Mouse (Mus musculus) kidney, embryonic 14.5 days (tissue): ENCODE measurements around the gene Tent2. TPM values are rescaled to one million over a fixed set of nuclear protein-coding genes. Genes with fewer than 3 reads are reported as not detected.

Source experiments
- ATAC-seq: fragments of 200-750 bp; cut with Nextera tagmentation; 2 replicates; pipeline ENCODE4 v1.8.0; 2017; ENCODE audit warnings: moderate number of reproducible peaks, mild to moderate bottlenecking, moderate TSS enrichment, moderate library complexity; ENCODE audit not compliant: low FRiP score, low TSS enrichment
- H3K27ac ChIP-seq: fragments of 300-500 bp; sonication (generic); 2 replicates; pipeline ENCODE4 v1.5.1; 2014; ENCODE audit warnings: low read depth, mild to moderate bottlenecking, low read length, moderate library complexity, mixed read lengths
- H3K27me3 ChIP-seq: fragments of 300-500 bp; sonication (generic); 2 replicates; pipeline ENCODE4 v1.6.1; 2014; ENCODE audit warnings: mild to moderate bottlenecking, low read length; ENCODE audit not compliant: control insufficient read depth, insufficient read depth
- H3K36me3 ChIP-seq: fragments of 300-500 bp; sonication (generic); 2 replicates; pipeline ENCODE4 v1.6.1; 2014; ENCODE audit warnings: low read length, mixed read lengths; ENCODE audit not compliant: control insufficient read depth, insufficient read depth
- H3K4me1 ChIP-seq: fragments of 300-500 bp; sonication (generic); 2 replicates; pipeline ENCODE4 v1.6.1; 2014; ENCODE audit warnings: low read length, mixed read lengths; ENCODE audit not compliant: control insufficient read depth, insufficient read depth
- H3K4me2 ChIP-seq: fragments of 300-500 bp; sonication (generic); replicated peaks from 2 replicates; pipeline ENCODE4 v1.6.1; 2014; ENCODE audit warnings: low read depth, mild to moderate bottlenecking, low read length
- H3K4me3 ChIP-seq: fragments of 300-500 bp; sonication (generic); 2 replicates; pipeline ENCODE4 v1.5.1; 2014; ENCODE audit warnings: mild to moderate bottlenecking, low read length
- H3K9ac ChIP-seq: fragments of 300-500 bp; sonication (generic); 2 replicates; pipeline ENCODE4 v1.6.1; 2014; ENCODE audit warnings: low read depth, mild to moderate bottlenecking, low read length, moderate library complexity
- H3K9me3 ChIP-seq: fragments of 300-500 bp; sonication (generic); 2 replicates; pipeline ENCODE4 v1.6.1; 2016; ENCODE audit warnings: low read length; ENCODE audit not compliant: control insufficient read depth
- WGBS: fragments of 180-500 bp; shearing (Covaris S2); extraction: QIAGEN DNeasy Blood & Tissue Kit; methylation state at CpG from one replicate; pipeline ENCODE4 v1.1.7; 2014; 5-methylcytosine and 5-hydroxymethylcytosine counted together
- polyA plus RNA-seq: library from polyadenylated mRNA; unstranded; fragments of >200 nt; fragmentation: Nextera tagmentation; extraction: Ambion mirVana; gene quantifications from 2 replicates; pipeline ENCODE4 v1.2.1, GENCODE M21; 2014

The Tent2 gene
- polyA plus RNA-seq, 1 experiment from 2014 or later, result 86.3 TPM

- 64% methylated on average over 2 of the region's 2 CpGs for WGBS
These were observed 56.7 kb downstream of the Tent2 start for GRCm38 (mm10) chr13:93135501-93135900.

DNA sequence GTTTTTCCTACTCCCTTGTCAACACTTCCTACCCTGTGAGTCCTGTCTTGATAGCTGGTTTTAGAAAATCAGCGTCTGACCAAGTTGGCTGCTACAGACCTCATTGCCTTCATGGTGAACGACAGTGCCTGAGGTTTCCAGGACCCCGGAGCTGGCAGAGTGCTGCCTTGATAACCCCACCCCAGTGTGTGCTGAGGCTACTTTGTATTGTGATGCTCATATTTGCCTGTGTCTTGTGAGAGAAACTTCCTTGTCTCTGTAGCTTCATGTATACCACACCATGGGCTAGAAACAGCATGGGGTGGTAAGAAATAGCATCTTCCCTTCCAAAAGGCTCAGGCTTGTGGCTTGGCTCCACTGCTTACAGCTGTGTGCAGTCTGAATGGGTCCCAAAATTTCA, 61.5 kb downstream of the Tent2 start:
- no peak overlapping the region for H3K4me2 ChIP-seq
- ATAC-seq, result no peak
- no peak overlapping the region for H3K4me3 ChIP-seq
- 78% methylated on average over 3 of the region's 3 CpGs for WGBS
- no peak overlapping the region for H3K9ac ChIP-seq
- no peaks in the 10 kb centered on the region for H3K36me3 ChIP-seq
- H3K4me1 ChIP-seq, result no peaks in the 10 kb centered on the region
- no peak overlapping the region for H3K27ac ChIP-seq
- no peaks in the 10 kb centered on the region for H3K9me3 ChIP-seq
- H3K27me3 ChIP-seq, result no peaks in the 10 kb centered on the region

More at GRCm38 (mm10) chr13:93135501-93135900, 56.7 kb downstream of the Tent2 start:
- Histone ChIP-seq H3K4me1 (no peaks in the 10 kb centered on the region), H3K4me2 (no peak overlapping the region), H3K4me3 (no peak overlapping the region), H3K9me3 (no peaks in the 10 kb centered on the region), H3K27ac (no peak overlapping the region), H3K9ac (no peak overlapping the region), H3K27me3 (no peaks in the 10 kb centered on the region), H3K36me3 (no peaks in the 10 kb centered on the region)
- ATAC-seq, result no peak

DNA sequence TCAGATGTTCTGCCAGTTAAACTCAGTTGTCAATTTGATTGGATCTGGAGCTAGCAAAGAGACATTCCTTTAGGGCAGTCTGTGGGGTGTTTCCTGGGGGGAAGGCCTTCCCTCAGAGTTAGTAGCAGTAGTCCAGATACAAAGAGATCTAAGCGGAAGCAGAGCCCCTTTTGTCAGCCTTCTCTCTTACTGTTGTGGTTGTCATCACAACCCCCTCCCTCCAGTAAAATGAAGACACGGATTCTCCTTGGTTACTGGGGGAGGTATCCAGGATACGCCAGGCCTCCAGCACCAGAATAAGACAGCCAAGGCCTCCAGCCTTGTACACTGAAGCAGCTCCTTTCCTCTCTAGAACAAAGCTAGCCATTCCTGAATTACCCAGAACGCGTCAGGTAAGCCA, 63.2 kb downstream of the Tent2 start:
- H3K27me3 ChIP-seq, result no peaks in the 10 kb centered on the region
- no peaks in the 10 kb centered on the region for H3K4me1 ChIP-seq
- H3K4me3 ChIP-seq, result no peak overlapping the region
- no peaks in the 10 kb centered on the region for H3K36me3 ChIP-seq
- H3K4me2 ChIP-seq, result no peak overlapping the region
- no peak for ATAC-seq
- H3K9ac ChIP-seq, result no peak overlapping the region
- H3K27ac ChIP-seq, result no peak overlapping the region
- no peaks in the 10 kb centered on the region for H3K9me3 ChIP-seq
- WGBS, result 82% methylated on average over 5 of the region's 5 CpGs

GRCm38 (mm10) chr13:93128111-93128860, 63.9 kb downstream of the Tent2 start:
- no peak for ATAC-seq
- no peaks in the 10 kb centered on the region for H3K4me1 ChIP-seq
- no peak overlapping the region for H3K4me2 ChIP-seq
- H3K27me3 ChIP-seq, result no peaks in the 10 kb centered on the region
- 75% methylated on average over 8 of the region's 8 CpGs for WGBS
- no peak overlapping the region for H3K27ac ChIP-seq
- H3K9ac ChIP-seq, result no peak overlapping the region
- H3K36me3 ChIP-seq, result no peaks in the 10 kb centered on the region
- no peaks in the 10 kb centered on the region for H3K9me3 ChIP-seq
- H3K4me3 ChIP-seq, result no peak overlapping the region

DNA sequence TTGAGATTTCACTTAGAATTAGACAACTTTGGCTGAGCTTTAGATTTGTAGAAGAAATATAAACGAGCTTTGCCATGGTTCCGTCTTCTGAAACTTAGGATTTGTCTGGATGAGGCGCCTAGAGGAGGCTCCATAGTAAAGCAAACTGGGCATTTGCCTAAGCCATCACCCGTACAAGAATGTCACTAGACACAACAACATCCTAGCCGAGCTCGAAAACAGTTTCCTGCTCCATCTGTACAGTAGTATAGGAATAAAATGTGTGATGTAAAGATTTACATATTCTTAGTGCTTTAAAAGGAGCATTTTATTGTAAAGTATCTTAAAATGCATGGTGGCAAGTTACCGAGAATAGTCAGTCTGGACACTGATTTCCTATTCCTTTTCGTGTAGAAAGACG, 69.9 kb downstream of the Tent2 start:
- no peak for ATAC-seq
- Histone ChIP-seq H3K9me3 (no peaks in the 10 kb centered on the region), H3K4me1 (no peaks in the 10 kb centered on the region), H3K4me2 (no peak overlapping the region), H3K9ac (no peak overlapping the region), H3K4me3 (no peak overlapping the region), H3K27me3 (no peaks in the 10 kb centered on the region), H3K36me3 (no peaks in the 10 kb centered on the region), H3K27ac (no peak overlapping the region)
- WGBS, result 89% methylated on average over 9 of the region's 9 CpGs

GRCm38 (mm10) chr13:93117241-93117640, 74.9 kb downstream of the Tent2 start:
- WGBS, result 80% methylated on average over 7 of the region's 7 CpGs

DNA sequence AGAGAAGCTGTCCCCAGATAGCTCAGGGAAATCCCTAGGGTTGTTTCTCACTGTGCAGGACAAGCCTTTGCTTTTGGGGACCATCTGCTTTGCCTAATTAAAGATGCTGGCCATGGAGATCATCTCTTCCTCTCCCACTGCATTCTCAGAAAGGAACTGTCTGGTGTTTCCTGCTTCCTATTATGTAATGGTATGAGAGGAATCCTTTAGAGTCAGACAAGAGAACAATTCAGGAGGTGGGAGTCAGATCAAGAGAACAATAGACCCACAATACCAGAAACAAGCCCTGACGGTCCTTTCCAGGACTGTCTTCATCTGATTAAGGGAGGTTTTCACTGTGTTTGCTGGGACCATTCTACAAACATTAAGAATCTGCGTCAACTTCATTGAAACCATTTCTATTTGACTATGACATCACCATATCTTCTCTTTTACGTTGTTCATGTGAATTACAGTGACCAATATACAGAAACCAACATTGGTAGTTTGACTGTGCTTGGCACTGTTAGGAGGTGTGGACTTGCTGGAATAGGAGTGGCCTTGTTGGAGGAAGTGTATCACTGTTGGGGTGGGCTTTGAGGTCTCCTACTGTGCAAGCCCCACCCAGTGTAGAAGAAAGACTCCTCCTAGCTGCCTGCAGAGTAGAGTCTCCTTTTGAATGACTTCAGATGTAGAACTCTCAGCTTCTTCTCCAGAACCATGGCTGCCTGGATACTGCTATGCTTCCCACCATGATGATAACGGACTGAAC, 89.7 kb downstream of the Tent2 start:
- H3K27me3 ChIP-seq, result no peaks in the 10 kb centered on the region
- H3K36me3 ChIP-seq, result no peaks in the 10 kb centered on the region
- no peak for ATAC-seq
- no peak overlapping the region for H3K4me3 ChIP-seq
- no peak overlapping the region for H3K9ac ChIP-seq
- no peak overlapping the region for H3K4me2 ChIP-seq
- H3K27ac ChIP-seq, result no peak overlapping the region
- no peaks in the 10 kb centered on the region for H3K9me3 ChIP-seq
- no peaks in the 10 kb centered on the region for H3K4me1 ChIP-seq
- WGBS, result 78% methylated on average over 4 of the region's 4 CpGs

More at GRCm38 (mm10) chr13:93117241-93117640, 74.9 kb downstream of the Tent2 start:
- Histone ChIP-seq H3K9ac (no peak overlapping the region), H3K36me3 (no peaks in the 10 kb centered on the region), H3K27ac (no peak overlapping the region), H3K4me3 (no peak overlapping the region), H3K4me1 (no peaks in the 10 kb centered on the region), H3K27me3 (no peaks in the 10 kb centered on the region), H3K9me3 (no peaks in the 10 kb centered on the region), H3K4me2 (no peak overlapping the region)
- no peak for ATAC-seq

GRCm38 (mm10) chr13:93098596-93098995, 93.6 kb downstream of the Tent2 start:
- H3K4me3 ChIP-seq, result no peak overlapping the region
- no peaks in the 10 kb centered on the region for H3K36me3 ChIP-seq
- no peak overlapping the region for H3K9ac ChIP-seq
- no peaks in the 10 kb centered on the region for H3K4me1 ChIP-seq
- no peak for ATAC-seq
- no peak overlapping the region for H3K27ac ChIP-seq
- no peak overlapping the region for H3K4me2 ChIP-seq
- 86% methylated on average over 3 of the region's 3 CpGs for WGBS
- no peaks in the 10 kb centered on the region for H3K27me3 ChIP-seq
- H3K9me3 ChIP-seq, result no peaks in the 10 kb centered on the region

GRCm38 (mm10) chr13:93096643-93097042, 95.5 kb downstream of the Tent2 start:
- H3K4me3 ChIP-seq, result no peak overlapping the region
- no peak overlapping the region for H3K9ac ChIP-seq
- H3K27ac ChIP-seq, result no peak overlapping the region
- H3K36me3 ChIP-seq, result no peaks in the 10 kb centered on the region
- H3K9me3 ChIP-seq, result no peaks in the 10 kb centered on the region
- no peaks in the 10 kb centered on the region for H3K4me1 ChIP-seq
- no peak overlapping the region for H3K4me2 ChIP-seq
- WGBS, result 92% methylated on average over 6 of the region's 6 CpGs
- no peak for ATAC-seq
- H3K27me3 ChIP-seq, result no peaks in the 10 kb centered on the region
